Mouse (Mus musculus) stomach, postnatal 0 days (tissue): ENCODE data around the gene Ptpn23. TPM values are rescaled to one million over a fixed set of nuclear protein-coding genes. Genes with fewer than 3 reads are reported as not detected.
A peak's percentile ranks its signal among the peaks of the same experiment; 100 is the strongest.
"Not testable (repeated sequence)": the region's sequence is repeated elsewhere in the genome, so short reads cannot be mapped to it uniquely, and the experiment has no call there.

Experiments used
- ATAC-seq: fragments of 200-750 bp; cut with Nextera tagmentation; 2 replicates; pipeline ENCODE4 v1.8.0; 2017; ENCODE audit not compliant: low FRiP score, low TSS enrichment
- DNase-seq: peaks from one replicate; pipeline ENCODE4 v3.0.0-alpha.2; 2016; ENCODE audit warnings: low spot score
- H3K27ac ChIP-seq: fragments of 300-500 bp; sonication (generic); replicated peaks from 2 replicates; pipeline ENCODE4 v1.5.1; 2014; ENCODE audit warnings: mild to moderate bottlenecking, control low read depth
- H3K27me3 ChIP-seq: fragments of 300-500 bp; sonication (generic); 2 replicates; pipeline ENCODE4 v1.6.1; 2014; ENCODE audit warnings: low read length; ENCODE audit not compliant: control insufficient read depth, insufficient read depth
- H3K36me3 ChIP-seq: fragments of 300-500 bp; sonication (generic); 2 replicates; pipeline ENCODE4 v1.6.1; 2014; ENCODE audit warnings: low read length, mixed read lengths; ENCODE audit not compliant: control insufficient read depth, insufficient read depth
- H3K4me1 ChIP-seq: fragments of 300-500 bp; sonication (generic); replicated peaks from 2 replicates; pipeline ENCODE4 v1.6.1; 2014; ENCODE audit warnings: antibody characterized with exemption; ENCODE audit not compliant: control insufficient read depth, insufficient read depth
- H3K4me2 ChIP-seq: fragments of 300-500 bp; sonication (generic); replicated peaks from 2 replicates; pipeline ENCODE4 v1.6.1; 2014; ENCODE audit warnings: low read depth, mild to moderate bottlenecking, control low read depth, moderate library complexity
- H3K4me3 ChIP-seq: fragments of 300-500 bp; sonication (generic); 2 replicates; pipeline ENCODE4 v1.5.1; 2014; ENCODE audit warnings: low read depth, low read length, control low read depth
- H3K9ac ChIP-seq: fragments of 300-500 bp; sonication (generic); 2 replicates; pipeline ENCODE4 v1.6.1; 2014; ENCODE audit warnings: mild to moderate bottlenecking, low read length, control low read depth, mixed read lengths
- H3K9me3 ChIP-seq: fragments of 300-500 bp; sonication (generic); 2 replicates; pipeline ENCODE4 v1.6.1; 2016; ENCODE audit warnings: low read length; ENCODE audit not compliant: control insufficient read depth
- CTCF ChIP-seq: IDR thresholded peaks from 2 replicates; pipeline ENCODE4 v1.5.1; 2016; ENCODE audit warnings: antibody characterized with exemption, low read depth, mild to moderate bottlenecking, moderate library complexity
- EP300 ChIP-seq: optimal IDR thresholded peaks from 2 replicates; pipeline ENCODE3; 2016; ENCODE audit warnings: antibody characterized with exemption
- WGBS: fragments of 180-500 bp; shearing (Covaris S2); extraction: QIAGEN DNeasy Blood & Tissue Kit; methylation state at CpG from one replicate; pipeline ENCODE4 v1.1.7; 2014; 5-methylcytosine and 5-hydroxymethylcytosine counted together
- polyA plus RNA-seq: library from polyadenylated mRNA; unstranded; fragments of >200 nt; fragmentation: Nextera tagmentation; extraction: Ambion mirVana; gene quantifications from 2 replicates; pipeline ENCODE4 v1.2.1, GENCODE M21; 2015

Ptpn23 gene
- polyA plus RNA-seq, 1 experiment from 2014 or later = 7.8 TPM

DNA sequence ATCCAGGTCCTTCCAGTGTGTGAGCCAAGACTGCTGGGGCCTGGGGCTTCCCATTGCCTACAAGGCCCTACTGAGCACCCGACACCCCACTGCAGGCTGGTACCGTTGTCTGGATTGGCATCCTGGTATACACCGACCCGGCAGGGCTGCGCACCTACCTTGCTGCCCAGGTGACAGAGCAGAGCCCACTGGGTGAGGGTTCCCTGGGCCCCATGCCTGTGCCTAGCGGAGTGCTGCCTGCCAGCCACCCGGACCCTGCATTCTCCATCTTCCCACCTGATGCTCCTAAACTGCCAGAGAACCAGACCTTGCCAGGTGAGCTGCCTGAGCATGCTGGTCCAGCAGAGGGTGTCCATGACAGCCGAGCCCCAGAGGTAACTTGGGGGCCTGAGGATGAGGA, 28.7 kb downstream of the Ptpn23 start:
- DNase-seq = no peak
- Histone ChIP-seq H3K9ac (no peak overlapping the region), H3K4me2 (no peak overlapping the region), H3K27ac (no peak overlapping the region), H3K4me3 (no peak overlapping the region), H3K36me3 (peaks cover 22% of the 10 kb centered on the region), H3K9me3 (no peaks in the 10 kb centered on the region), H3K27me3 (no peaks in the 10 kb centered on the region), H3K4me1 (no peaks in the 10 kb centered on the region)
- ATAC-seq = no peak
- WGBS = 92% methylated on average over 8 of the region's 8 CpGs
- no peak for TF ChIP-seq EP300
- TF ChIP-seq CTCF = no peak

DNA sequence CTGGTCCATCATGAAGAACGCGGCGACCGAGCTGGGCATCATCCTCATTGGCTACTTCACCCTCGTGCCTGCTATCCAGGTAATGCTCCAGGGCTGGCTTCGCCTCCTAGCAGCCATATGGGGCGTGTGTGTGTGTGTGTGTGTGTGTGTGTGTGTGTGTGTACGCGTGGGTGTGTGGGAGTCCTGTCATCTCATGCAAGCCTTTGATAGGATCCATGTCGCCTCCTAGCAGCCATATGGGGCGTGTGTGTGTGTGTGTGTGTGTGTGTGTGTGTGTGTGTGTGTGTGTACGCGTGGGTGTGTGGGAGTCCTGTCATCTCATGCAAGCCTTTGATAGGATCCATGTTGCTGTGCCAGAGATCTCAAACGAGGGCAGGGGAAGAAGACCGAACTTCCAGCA, 30.4 kb downstream of the Ptpn23 start:
- H3K4me3 ChIP-seq, ATAC-seq, H3K4me1 ChIP-seq, H3K9ac ChIP-seq, H3K9me3 ChIP-seq, H3K27me3 ChIP-seq, DNase-seq, H3K4me2 ChIP-seq, H3K27ac ChIP-seq: not testable (repeated sequence)
- WGBS = 77% methylated on average over 15 of the region's 15 CpGs
- H3K36me3 ChIP-seq = peaks cover 24% of the 10 kb centered on the region

DNA sequence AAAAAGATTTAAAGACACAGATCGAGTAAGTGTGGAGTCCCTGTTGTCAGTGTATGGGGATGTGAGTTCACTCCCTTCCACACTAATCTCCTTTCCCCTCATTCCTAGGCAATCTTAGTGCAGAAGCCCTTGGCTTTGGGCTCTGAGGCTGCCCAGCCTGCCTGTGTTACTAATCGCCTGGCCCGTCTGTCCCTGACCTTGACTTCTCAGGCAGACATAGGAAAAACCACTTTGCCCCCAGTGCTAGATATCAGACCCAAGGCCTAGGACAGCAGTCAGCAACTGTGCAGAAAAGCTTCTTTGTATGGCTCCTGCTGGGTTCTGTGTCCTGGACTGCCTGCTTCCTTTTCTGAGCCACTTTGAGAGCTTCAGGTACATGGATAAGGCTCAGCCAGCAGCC, 32.3 kb downstream of the Ptpn23 start:
- TF ChIP-seq EP300 (no peak), CTCF (no peak)
- DNase-seq = no peak
- no peak for ATAC-seq
- peaks cover 24% of the 10 kb centered on the region for H3K36me3 ChIP-seq
- no peak overlapping the region for H3K4me2 ChIP-seq
- no peaks in the 10 kb centered on the region for H3K27me3 ChIP-seq
- no peaks in the 10 kb centered on the region for H3K4me1 ChIP-seq
- no peak overlapping the region for H3K9ac ChIP-seq
- H3K9me3 ChIP-seq = no peaks in the 10 kb centered on the region
- 93% methylated on average over 3 of the region's 3 CpGs for whole genome bisulfite sequencing
- no peak overlapping the region for H3K4me3 ChIP-seq
- H3K27ac ChIP-seq = no peak overlapping the region

DNA sequence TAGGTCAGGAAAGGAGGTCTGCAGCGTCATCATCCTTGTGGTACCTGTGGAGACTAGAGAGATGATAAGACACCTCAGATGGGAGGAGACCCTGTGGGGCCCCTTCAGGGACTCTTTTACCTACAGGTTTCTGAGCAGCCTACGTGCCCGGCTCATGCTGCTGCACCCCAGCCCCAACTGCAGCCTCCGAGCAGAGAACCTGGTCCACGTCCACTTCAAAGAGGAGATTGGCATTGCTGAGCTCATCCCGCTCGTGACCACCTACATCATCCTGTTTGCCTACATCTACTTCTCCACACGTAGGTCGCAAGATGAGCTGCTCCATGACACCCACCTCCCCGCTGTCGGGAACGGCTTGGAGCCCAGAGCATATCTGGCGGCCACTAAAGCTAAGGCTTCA, 34.1 kb downstream of the Ptpn23 start:
- no peak overlapping the region for H3K4me3 ChIP-seq
- no peak for DNase-seq
- 95% methylated on average over 13 of the region's 13 CpGs for WGBS
- TF ChIP-seq CTCF = no peak
- no peaks in the 10 kb centered on the region for H3K4me1 ChIP-seq
- peaks cover 19% of the 10 kb centered on the region for H3K36me3 ChIP-seq
- no peak overlapping the region for H3K4me2 ChIP-seq
- no peaks in the 10 kb centered on the region for H3K27me3 ChIP-seq
- H3K9me3 ChIP-seq = no peaks in the 10 kb centered on the region
- ATAC-seq = no peak
- H3K27ac ChIP-seq = no peak overlapping the region
- no peak overlapping the region for H3K9ac ChIP-seq

DNA sequence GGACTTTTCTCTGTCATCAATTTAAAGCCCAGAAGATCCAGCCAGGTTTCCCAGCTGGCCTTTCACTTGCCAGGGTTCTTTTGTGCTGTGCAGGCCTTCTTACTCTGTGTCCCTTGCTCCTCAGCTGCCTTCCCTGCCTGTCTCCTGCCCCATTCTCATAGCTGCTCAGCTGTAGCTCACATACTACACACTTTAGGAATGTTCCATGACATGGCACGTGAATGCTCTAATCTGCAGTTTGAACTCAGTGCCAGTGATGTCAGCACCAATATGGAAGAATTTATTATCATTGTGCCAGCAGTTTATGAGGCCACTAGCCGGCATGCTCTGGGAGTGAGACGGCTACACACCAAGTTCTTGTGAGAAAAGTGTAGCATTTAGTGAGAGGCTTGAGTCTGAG, 38.2 kb downstream of the Ptpn23 start:
- TF ChIP-seq CTCF = no peak
- TF ChIP-seq EP300 = no peak
- Histone ChIP-seq H3K36me3 (peaks cover 7% of the 10 kb centered on the region), H3K4me3 (no peak overlapping the region), H3K27me3 (no peaks in the 10 kb centered on the region), H3K9me3 (no peaks in the 10 kb centered on the region), H3K4me1 (no peaks in the 10 kb centered on the region), H3K4me2 (no peak overlapping the region), H3K27ac (no peak overlapping the region), H3K9ac (no peak overlapping the region)
- ATAC-seq (no peak), DNase-seq (no peak)
- 84% methylated on average over 3 of the region's 3 CpGs for WGBS

DNA sequence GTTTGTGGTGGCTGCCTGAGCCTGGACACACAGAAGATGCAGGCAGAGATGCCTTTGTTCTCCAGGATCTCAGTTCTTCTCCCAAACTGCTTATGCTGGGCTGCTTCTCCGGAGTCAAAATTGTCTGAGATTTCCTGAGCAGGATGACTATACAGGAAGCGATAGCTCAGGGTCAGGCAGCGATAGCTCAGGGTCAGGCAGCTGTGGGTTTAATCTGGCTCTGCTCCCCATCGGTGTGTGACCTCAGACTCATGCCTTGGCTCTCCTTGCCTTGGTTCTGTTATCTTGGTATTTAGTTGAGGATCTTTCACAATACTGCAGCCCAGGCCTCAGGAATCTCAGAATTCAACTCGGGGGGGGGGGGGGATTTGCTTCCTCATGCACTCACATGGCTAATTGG, 41.3 kb downstream of the Ptpn23 start:
- Histone ChIP-seq H3K4me3 (no peak overlapping the region), H3K36me3 (no peaks in the 10 kb centered on the region; the same call in 1 of the 2 replicates), H3K9ac (no peak overlapping the region), H3K27me3 (no peaks in the 10 kb centered on the region), H3K27ac (no peak overlapping the region), H3K4me1 (no peaks in the 10 kb centered on the region), H3K4me2 (no peak overlapping the region), H3K9me3 (no peaks in the 10 kb centered on the region)
- TF ChIP-seq EP300 = no peak
- no peak for TF ChIP-seq CTCF
- no peak for ATAC-seq
- DNase-seq = no peak
- WGBS = 74% methylated on average over 5 of the region's 5 CpGs

DNA sequence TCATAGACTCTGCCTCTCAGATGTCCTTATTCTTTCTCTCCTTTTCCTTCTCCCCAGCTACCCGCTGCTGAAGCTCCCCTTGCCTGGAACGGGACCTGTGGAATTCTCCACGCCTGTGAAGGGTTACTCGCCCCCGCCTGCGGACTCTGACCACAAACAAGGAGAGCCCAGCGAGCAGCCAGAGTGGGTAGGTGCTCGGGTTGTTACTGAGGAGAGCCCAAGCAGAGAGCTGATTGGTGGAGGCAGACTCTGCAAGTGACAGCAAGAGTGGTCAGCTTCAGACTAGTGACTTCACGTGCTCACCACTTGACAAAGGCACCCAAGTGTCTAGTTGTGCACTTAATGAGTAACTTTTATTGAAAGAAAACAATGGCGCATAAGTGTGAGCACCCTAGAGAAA, 45.7 kb downstream of the Ptpn23 start:
- Histone ChIP-seq H3K4me2 (no peak overlapping the region), H3K27ac (no peak overlapping the region), H3K4me3 (no peak overlapping the region), H3K36me3 (no peaks in the 10 kb centered on the region; the same call in 1 of the 2 replicates), H3K4me1 (no peaks in the 10 kb centered on the region), H3K27me3 (no peaks in the 10 kb centered on the region), H3K9me3 (no peaks in the 10 kb centered on the region), H3K9ac (no peak overlapping the region)
- ATAC-seq = 0 out of 2 replicates have a peak, but pooled peaks have one; percentile 12
- 70% methylated on average over 10 of the region's 10 CpGs for WGBS
- TF ChIP-seq CTCF = no peak
- no peak for TF ChIP-seq EP300
- no peak for DNase-seq
